Mouse (Mus musculus): Measurements from ENCODE around the gene Itgb4.

Itgb4 gene

DNA sequence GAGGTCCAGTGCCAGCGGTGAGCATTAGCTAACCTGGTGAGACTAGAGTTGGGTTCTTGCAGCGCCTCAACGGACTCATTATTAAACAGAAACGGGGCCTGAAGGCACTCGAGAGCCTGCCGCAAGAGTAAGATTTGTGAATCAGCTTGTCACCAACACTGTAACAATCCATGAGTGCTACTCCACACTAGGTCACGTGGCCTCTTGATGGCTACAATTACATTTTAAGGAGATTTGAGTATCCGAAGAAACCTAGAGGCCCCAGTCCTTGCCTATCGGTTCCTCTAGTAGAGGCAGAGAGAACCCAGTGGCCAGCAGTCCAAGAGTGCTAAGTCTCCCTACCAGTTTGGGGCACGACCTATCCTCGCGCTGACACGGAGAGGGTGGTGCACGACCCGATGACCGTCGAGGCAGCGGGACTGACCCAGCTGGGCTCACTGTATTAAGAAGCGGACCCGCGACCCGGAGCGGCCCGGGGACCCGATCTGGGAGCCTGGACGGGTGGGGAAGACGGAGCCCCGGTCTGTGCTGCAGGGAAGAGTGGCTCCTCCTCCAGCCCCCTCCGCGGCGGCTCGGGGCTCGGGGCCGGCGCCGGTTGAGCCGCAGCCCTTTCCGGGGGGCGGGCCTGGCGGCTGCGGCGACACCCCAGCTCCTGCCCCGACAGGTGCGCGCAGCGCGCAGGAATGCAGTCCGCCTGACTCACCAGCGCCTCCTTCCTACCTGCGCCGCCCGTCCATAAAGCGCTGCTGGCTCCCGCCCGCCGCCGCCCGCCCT, at the start of gene Itgb4:
Gene Itgb4 (plus strand): TSS at position 401 of the 774 bp plus-strand sequence.
- no peak for DNase-seq (ENCODE audit: low spot score)

GRCm38 (mm10) chr11:115929031-115929430, 45.5 kb upstream of the Itgb4 start:
- DNase-seq (ENCODE audit: low spot score) = no peak

DNA sequence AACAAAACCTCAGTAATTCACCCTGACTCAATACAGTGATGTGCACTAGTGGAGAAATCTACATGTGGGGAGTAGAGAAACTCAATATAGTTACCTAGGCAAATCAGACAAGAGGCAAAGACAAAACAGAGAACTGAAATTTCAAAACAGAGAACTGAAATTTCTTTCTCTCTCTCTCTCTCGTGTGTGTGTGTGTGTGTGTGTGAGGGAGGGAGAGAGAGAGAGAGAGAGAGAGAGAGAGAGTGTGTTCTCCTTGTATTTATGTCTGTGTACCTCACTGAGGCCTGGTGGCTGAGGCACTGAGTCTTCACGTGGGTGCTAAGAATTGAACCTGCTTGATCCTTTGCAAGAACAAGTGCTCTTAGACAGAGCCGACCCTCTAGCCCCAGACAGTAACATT, 44.7 kb upstream of the Itgb4 start:
- no peak for DNase-seq (ENCODE audit: low spot score)

DNA sequence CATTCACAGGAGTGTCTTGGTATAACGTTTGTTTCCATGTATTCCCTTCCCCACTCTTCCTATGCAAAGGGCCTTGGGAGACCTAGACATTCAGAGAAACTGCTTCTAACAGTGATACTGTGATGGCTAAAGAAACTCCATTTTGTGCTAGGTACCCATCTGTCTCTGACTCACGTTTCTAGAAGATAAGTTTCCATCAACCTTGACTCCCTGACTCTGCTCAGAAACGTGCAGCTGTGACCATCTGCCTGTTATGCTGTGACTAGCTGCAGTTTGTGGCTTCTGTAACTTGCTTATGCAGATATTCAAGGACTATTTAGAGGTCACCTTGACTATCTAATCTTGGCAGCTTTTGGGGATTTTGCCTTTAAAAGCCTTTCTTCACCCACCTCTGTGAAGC, 43.3 kb upstream of the Itgb4 start:
- DNase-seq (ENCODE audit: low spot score) = no peak

- DNase-seq (ENCODE audit: low spot score) = peak; percentile 100
Observed at GRCm38 (mm10) chr11:115933108-115933746, 41.3 kb upstream of the Itgb4 start, which contains the start of the genes Sap30bp and Recql5. Gene Sap30bp (plus strand): TSS chr11:115933282. Gene Recql5 (minus strand): TSS chr11:115933477.

- DNase-seq (ENCODE audit: low spot score) = no peak
Observed at GRCm38 (mm10) chr11:115933747-115934110, 40.8 kb upstream of the Itgb4 start.

GRCm38 (mm10) chr11:115939690-115940329, 34.7 kb upstream of the Itgb4 start:
- peak; percentile 85 for DNase-seq (ENCODE audit: low spot score)

DNA sequence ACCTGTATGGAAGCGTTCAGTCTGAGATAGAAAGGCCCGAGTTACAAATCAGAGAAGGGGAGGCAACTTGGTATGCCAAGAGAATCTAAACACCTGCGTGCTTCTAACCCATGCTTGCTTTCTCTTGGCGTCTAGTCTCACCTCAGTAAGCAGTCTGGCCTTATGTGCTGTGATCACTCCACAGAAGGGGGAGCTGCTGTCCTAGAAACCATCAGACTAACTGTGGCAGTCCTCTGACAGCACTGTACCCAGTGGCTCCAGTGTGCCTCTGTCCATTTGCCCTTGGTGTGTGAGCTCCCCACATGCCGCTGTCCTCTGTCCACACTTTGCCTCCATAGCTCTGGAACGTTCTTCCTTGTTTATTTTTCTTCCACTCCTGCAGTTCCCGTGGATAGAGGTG, 32.5 kb upstream of the Itgb4 start:
- DNase-seq (ENCODE audit: low spot score) = no peak

GRCm38 (mm10) chr11:115945247-115945646, 29.3 kb upstream of the Itgb4 start:
- no peak for DNase-seq (ENCODE audit: low spot score)

GRCm38 (mm10) chr11:115946221-115946828, 28.2 kb upstream of the Itgb4 start:
- DNase-seq (ENCODE audit: low spot score) = no peak

DNA sequence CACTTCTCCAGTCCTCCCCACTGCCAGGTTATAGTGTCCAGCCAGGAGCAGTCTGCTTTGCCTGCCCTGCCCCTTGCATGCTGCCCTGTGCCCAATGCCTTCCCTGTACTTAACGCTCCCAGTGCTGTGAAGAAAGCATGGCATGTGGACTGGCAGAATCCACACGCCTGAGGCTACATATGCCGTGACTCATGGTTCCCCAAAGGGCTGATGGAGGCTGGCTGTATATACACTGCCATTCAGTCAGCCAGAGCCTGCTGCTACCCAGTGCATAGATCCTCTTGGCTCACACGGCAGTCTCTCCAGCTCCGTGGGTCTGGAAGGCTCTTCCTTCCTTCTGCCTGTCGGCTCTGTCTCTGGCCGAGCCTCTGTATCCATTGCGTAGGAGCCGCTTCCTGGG, 26.2 kb upstream of the Itgb4 start:
- no peak for DNase-seq (ENCODE audit: low spot score)

DNA sequence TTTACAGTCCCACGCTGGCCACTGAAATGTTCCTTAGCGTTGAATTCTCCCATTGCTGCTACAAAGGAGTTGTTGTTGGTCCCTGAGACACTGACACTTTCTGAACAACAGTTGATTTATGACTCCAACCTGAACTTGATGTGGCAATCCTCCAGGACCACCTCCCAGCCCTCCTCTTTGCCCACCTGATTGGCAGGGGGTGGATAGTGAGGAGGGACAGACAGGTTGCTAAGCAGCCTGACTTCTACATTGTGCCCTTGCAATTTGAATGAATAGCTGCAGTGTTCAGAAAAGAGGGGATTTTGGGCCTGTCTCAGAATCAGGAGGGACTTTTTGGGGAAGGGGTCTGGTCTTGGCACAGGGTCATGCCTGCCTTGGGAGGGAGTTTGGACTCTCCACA, 23.8 kb upstream of the Itgb4 start:
- DNase-seq (ENCODE audit: low spot score) = no peak

DNA sequence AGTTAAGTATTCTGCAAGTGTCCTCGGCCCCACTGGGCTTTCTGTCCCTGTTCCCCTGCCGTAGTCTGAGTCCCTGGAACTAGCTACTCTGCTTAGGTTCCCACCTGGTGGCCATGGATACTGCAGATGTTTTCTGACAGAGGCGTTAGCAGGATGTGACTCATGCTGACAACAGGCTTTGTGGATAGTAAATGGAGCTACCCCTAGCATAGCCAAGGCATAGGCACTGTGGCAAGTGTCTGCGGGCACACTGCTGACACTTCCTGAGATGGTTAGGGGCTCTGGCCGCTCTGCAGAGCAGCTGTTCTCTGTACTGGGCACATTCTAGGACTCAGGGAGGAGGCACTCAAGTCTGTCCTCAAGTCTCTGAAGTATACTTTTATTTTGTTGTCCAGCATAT, 19.8 kb upstream of the Itgb4 start:
- no peak for DNase-seq (ENCODE audit: low spot score)

- no peak for DNase-seq (ENCODE audit: low spot score)
Observed at GRCm38 (mm10) chr11:115955195-115955858, 19.2 kb upstream of the Itgb4 start.

DNA sequence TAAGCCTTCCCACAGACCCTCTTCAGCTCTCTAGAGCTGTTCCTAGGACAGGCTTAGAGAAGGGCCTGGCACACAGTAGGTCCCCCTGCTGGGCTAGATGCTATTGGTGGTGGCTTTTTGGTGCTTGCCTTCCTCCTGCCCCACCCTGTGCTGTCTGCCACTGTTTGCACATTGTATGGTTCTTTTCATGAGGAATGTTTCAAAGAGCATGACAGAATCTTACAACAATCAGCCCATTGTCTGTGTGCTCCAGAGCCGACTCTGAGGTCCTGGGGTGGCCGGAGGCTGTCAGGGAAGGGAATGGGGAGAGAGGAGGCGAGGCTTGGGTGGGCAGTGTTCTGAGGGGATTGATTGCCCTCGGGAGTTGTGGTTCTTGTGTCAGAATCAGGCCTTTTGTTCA, 18.1 kb upstream of the Itgb4 start:
- peak; percentile 80 for DNase-seq (ENCODE audit: low spot score)

GRCm38 (mm10) chr11:115957971-115958370, 16.5 kb upstream of the Itgb4 start:
- DNase-seq (ENCODE audit: low spot score) = no peak

DNA sequence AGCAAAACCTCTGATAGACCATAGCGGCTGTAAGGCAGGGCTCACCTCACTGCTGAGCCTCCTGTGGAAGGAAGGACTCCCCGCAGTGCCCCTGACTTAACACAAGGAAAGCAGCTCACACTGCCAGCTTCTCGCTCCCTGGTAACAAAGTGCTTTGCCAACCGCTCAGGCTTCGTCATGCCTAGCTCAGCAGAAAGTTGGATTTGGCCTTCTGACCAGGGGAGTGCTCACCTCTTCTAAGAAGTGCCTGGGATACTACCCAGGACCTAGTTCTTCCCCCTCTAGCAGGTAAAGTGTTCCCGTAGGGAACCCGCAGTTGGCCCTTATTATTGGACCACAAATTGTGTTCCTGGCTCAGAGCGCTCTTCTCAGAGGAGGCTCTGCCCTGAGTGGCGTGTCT, 15.5 kb upstream of the Itgb4 start:
- DNase-seq (ENCODE audit: low spot score) = no peak

GRCm38 (mm10) chr11:115962651-115963412, 11.7 kb upstream of the Itgb4 start:
- DNase-seq (ENCODE audit: low spot score) = no peak

DNA sequence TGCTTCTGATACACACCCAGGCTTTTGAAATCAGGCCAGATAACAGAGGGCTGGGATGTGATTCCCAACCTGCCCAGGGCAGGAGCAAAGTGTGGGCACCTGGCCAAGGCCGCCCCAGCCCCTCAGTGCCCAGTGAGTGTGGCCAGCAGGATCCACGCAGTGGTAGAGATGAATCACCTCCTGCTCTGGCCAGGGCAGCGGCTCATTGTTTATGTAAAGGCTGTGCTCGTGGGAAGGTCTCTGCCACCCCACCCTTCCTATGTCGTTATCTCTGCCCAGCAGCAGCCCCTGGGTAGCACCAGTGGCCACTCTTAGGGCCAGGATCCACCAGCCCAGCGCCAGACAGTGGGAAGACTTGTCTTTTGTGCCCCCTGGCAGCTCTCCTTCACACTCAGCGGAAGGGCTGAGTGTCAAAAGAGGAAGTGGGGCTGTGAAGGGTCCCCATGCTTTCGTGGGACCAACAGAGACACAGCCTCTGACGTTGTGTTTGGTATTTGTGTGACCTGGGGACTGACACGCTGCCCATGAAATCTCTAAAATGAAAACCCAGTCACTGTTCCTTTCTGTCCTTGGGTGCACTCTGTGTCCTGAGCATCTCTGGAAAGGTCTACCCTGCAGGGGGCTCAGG, 9.4 kb upstream of the Itgb4 start:
- no peak for DNase-seq (ENCODE audit: low spot score)

DNA sequence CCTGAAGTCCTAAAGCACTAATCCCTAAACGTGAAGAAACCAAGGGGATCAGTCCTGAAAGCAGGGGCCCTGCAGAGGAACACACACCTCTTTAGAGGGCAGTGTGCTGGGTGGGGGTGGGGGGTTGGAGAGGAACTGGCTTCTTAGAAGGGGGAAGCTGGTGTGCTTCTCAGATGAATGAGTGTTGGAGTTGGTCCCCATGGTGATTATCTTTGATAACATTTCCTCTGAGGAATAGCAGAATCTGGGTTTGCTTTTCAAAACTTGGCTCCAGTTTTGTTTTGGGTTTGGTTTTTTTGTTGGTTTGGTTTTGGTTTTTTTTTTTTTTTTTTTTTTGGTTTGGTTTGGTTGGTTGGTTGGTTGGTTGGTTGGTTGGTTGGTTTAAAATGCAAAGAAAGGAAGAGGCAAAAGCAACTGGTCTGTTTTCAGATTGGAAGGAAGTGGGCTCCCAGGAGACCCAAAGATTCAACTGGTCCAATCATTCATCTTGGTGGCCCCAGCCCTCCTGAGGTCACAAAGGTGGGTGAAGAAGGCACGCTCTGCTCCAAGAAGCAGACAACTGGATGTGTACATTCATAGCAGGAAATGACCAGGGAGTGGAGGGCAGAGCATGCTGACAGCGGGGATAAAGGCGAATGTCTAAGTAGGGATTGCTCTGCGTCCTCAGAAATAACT, 5.6 kb upstream of the Itgb4 start:
- DNase-seq (ENCODE audit: low spot score) = no peak
